Mouse (Mus musculus): Measurements from ENCODE around the gene Oxsr1.

DNA sequence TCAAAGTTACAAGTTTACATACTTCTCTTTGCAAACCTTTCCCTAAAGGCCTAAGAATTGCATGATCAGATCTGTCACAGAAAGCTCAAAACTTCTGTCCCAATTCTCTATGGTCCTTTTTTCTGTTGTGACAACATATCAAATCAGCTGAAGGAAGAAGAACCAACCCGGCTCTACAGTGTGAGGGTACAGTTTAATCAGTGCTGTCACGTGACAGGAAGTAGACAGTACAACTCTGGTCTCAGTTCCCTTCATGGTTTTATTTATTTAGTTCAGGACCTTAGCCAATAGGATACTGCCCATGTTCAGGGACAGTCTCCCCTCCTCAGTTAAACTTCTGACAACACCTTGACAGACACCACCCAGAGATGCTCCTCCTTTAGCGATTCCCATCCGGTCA, 102.0 kb downstream of the Oxsr1 start:
- TF ChIP-seq CTCF (conservative IDR thresholded peaks at IDR 0.05; ENCODE audit: insufficient read depth, insufficient read length, low read depth, low read length) (no peak), POLR2A (IDR thresholded peaks at IDR 0.05; ENCODE audit: low read depth, low read length) (no peak)
